Mouse (Mus musculus) myocyte (in vitro differentiated cells): ENCODE data around the gene Mamstr.

Source experiments
- CEBPB ChIP-seq: IDR thresholded peaks from 2 replicates; pipeline ENCODE4 v1.6.1; 2011; ENCODE audit warnings: mild to moderate bottlenecking, moderate library complexity; ENCODE audit not compliant: poor library complexity, insufficient read depth, severe bottlenecking
- E2F4 ChIP-seq: IDR thresholded peaks from one replicate; pipeline ENCODE4 v1.6.1; 2011; ENCODE audit warnings: mild to moderate bottlenecking, control low read depth, moderate library complexity; ENCODE audit not compliant: insufficient read depth
- MAX ChIP-seq: IDR thresholded peaks from one replicate; pipeline ENCODE4 v1.6.1; 2011; ENCODE audit warnings: low read depth, mild to moderate bottlenecking, control low read depth
- MYOD1 ChIP-seq, 3 experiments: IDR thresholded peaks; one replicate each; pipeline ENCODE4 v1.6.1; 2011; ENCODE audit warnings: control low read depth in 2 of 3, low read depth in 2 of 3, mild to moderate bottlenecking in 2 of 3, moderate library complexity in 1 of 3; ENCODE audit not compliant: insufficient read length in 2 of 3, control insufficient read depth in 1 of 3
- MYOG ChIP-seq, 3 experiments: IDR thresholded peaks; one replicate each; pipeline ENCODE4 v1.6.1; 2011; ENCODE audit warnings: control low read depth in 2 of 3, low read depth in 2 of 3, mild to moderate bottlenecking in 2 of 3; ENCODE audit not compliant: insufficient read length in 2 of 3, control insufficient read depth in 1 of 3, insufficient read depth in 1 of 3
- POLR2A ChIP-seq: IDR thresholded peaks from one replicate; pipeline ENCODE4 v1.6.1; 2011; ENCODE audit warnings: low read depth, mild to moderate bottlenecking, control low read depth, moderate library complexity; ENCODE audit not compliant: insufficient read length
- POLR2AphosphoS2 ChIP-seq: IDR thresholded peaks from one replicate; pipeline ENCODE4 v1.6.1; 2011; ENCODE audit warnings: low read depth, control low read depth; ENCODE audit not compliant: insufficient read length
- REST ChIP-seq: IDR thresholded peaks from one replicate; pipeline ENCODE4 v1.6.1; 2011; ENCODE audit warnings: mild to moderate bottlenecking, control low read depth, moderate library complexity; ENCODE audit not compliant: insufficient read depth, insufficient read length
- SRF ChIP-seq: IDR thresholded peaks from one replicate; pipeline ENCODE4 v1.6.1; 2011; ENCODE audit warnings: low read depth; ENCODE audit not compliant: control insufficient read depth, insufficient read length
- TCF12 ChIP-seq: IDR thresholded peaks from one replicate; pipeline ENCODE4 v1.6.1; 2011; ENCODE audit warnings: mild to moderate bottlenecking, control low read depth; ENCODE audit not compliant: poor library complexity, insufficient read depth, severe bottlenecking
- TCF3 ChIP-seq: IDR thresholded peaks from one replicate; pipeline ENCODE4 v1.6.1; 2011; ENCODE audit warnings: low read depth, control low read depth; ENCODE audit not compliant: insufficient read length
- USF1 ChIP-seq: IDR thresholded peaks from one replicate; pipeline ENCODE4 v1.6.1; 2011; ENCODE audit warnings: low read depth, mild to moderate bottlenecking, control low read depth, moderate library complexity

DNA sequence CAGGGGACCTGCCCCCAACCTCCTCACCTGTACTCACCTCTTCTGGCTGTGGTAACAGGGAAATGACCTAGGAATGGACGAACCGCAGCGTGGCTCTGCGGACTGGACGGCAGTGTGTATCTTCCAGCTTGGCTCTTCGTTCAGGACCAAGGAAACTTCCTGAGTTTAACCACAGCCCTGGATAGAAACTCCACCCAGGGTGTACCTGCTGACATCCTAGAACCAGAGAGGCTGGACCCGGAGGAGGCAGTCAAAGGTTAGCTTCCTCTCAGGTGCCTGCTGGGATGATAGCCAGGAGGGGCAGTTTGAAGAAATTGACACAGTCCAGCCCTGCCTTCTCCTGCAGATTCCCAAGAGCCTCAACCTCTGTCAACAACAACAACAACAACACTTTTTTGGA, 26.4 kb downstream of the Mamstr start, which contains the start of gene Fut2:
- TF ChIP-seq POLR2A (no peak), USF1 (no peak), TCF12 (no peak), MYOG (IDR thresholded peaks at IDR 0.05; ENCODE audit: control insufficient read depth in 1 of 3, insufficient read depth in 1 of 3, insufficient read length in 2 of 3, low read depth in 2 of 3) (no peak), MAX (no peak), TCF3 (no peak), POLR2AphosphoS2 (no peak), E2F4 (no peak), MYOD1 (IDR thresholded peaks at IDR 0.05; ENCODE audit: control insufficient read depth in 1 of 3, insufficient read length in 2 of 3, low read depth in 2 of 3) (no peak), REST (no peak), SRF (no peak), CEBPB (no peak)
